In the genomic region with DNA sequence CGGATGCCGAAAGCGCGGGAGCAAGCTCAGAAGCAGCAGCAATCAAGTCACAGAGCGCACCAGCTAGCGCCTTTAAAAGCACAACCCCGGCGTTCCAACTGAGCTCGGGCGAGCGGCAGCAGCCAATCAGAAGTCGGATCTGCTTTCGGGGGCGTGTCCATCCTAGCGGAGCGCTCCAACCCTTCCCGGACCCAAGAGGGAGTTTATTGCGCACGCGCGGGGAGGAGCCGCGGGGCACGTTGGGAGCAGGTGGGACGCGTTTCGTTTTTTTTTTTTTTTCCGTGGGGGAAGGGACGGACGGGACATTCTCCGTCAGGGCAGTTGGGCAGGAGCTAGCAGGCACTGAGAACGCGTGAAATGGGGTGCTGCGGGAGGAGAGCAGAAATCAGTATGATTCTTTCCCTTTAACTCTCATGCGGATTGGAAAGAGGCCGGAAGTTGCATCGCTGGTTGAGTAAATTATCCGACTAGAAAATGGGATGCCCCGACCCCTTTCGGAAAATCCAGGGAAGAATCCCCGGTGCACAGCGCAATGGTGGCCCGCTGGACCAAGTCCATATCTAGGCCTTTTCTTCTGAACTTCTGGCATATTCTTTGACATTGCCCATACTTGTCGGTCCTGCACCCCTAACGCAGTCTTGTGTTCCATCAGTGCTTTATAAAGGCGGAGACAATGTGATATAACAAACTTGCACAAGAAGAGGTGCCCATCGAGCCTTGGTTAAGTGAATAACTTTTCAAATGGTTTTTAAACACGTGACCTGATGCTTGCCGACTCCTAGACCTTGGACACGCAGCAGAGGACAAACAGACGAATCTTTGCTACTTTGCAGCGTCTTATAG, we compare ENCODE assay signal across 8 mouse cellular contexts. TPM values are rescaled to one million over a fixed set of nuclear protein-coding genes. Genes with fewer than 3 reads are reported as not detected.
DNase-seq lines count a peak whose midpoint lies in the region; ATAC-seq and TF ChIP-seq lines count a peak whose summit lies in the region.

Dbi (minus strand) TSS at position 110 of the 843 bp plus-strand sequence.
3110009E18Rik (plus strand) TSS at position 219 of the 843 bp plus-strand sequence.

- no peaks in the 10 kb centered on the region for H3K9me3 ChIP-seq in hindbrain, postnatal 0 days (ENCODE audit: low read length)

- intact Hi-C loops in left cerebral cortex, adult 2 months (cut with DNase I): loop anchor here (2.0 kb wide), 1 partner anchor 16 kb away; no protein-coding TSS in a partner anchor

- H3K9ac ChIP-seq in hindbrain, postnatal 0 days (replicated peaks; ENCODE audit: low read length): peak within 1 kb of the TSS; percentile 80

- H3K4me2 ChIP-seq in hindbrain, postnatal 0 days (ENCODE audit: low read depth, low read length): peak within 1 kb of the TSS; percentile 84

- peak within 1 kb of the TSS; percentile 68 for H3K4me3 ChIP-seq in hindbrain, postnatal 0 days (ENCODE audit: low read length)
- H3K4me3 ChIP-seq in left cerebral cortex, adult 2 months: peak within 1 kb of the TSS; percentile 88

- peaks cover 12% of the 10 kb centered on the region; the same call in 1 of the 2 replicates for H3K4me1 ChIP-seq in hindbrain, postnatal 0 days (ENCODE audit: insufficient read depth, low read length)

- DNase-seq in T-cell, adult 2 months (ENCODE audit: low spot score): peak; percentile 95
- peak; percentile 97 to 98 for DNase-seq in cerebellum, postnatal 36 days
- DNase-seq in gastrocnemius, adult 18-20 months (ENCODE audit: low spot score): peak; percentile 98
- DNase-seq in hindbrain, postnatal 0 days (ENCODE audit: low spot score): peak; percentile 100
- peak; percentile 97 to 98 for DNase-seq in left cerebral cortex, adult 2 months (ENCODE audit: extremely low spot score in 1 of 2, low spot score in 2 of 2)
- peak; percentile 96 to 98 for DNase-seq in right cerebral cortex, adult 2 months (ENCODE audit: low spot score in 2 of 2)
- DNase-seq in urinary bladder, postnatal 14 days (ENCODE audit: low spot score): peak; percentile 99

- WGBS in hindbrain, postnatal 0 days: 1% methylated on average over 52 of the region's 52 CpGs

- peak within 1 kb of the TSS; percentile 90 for H3K27ac ChIP-seq in hindbrain, postnatal 0 days
- peak within 1 kb of the TSS; percentile 93 for H3K27ac ChIP-seq in left cerebral cortex, adult 2 months

- TF ChIP-seq CTCF in hindbrain, postnatal 0 days (IDR thresholded peaks at IDR 0.05; ENCODE audit: low read depth): peak; percentile 50
- no peak; the same call in 1 of the 2 replicates for TF ChIP-seq CTCF in left cerebral cortex, adult 2 months (IDR thresholded peaks at IDR 0.05)

- peak; percentile 94 for ATAC-seq in hindbrain, postnatal 0 days
- ATAC-seq in megakaryocyte, adult 5-6 weeks (ENCODE audit: poor library complexity, severe bottlenecking): peak; percentile 85

- no peaks in the 10 kb centered on the region for H3K36me3 ChIP-seq in hindbrain, postnatal 0 days (ENCODE audit: insufficient read depth, low read length)

- H3K27me3 ChIP-seq in hindbrain, postnatal 0 days (ENCODE audit: insufficient read depth, low read length): no peaks in the 10 kb centered on the region

RNA-seq across cellular contexts. Expression of gene Dbi, which starts in this region (rescaled TPM):
- total RNA-seq in gastrocnemius, adult 18-20 months (2021): 100 to 1,000 TPM; 135 to 165 TPM
- 529 and 602 TPM in 2 replicates for total RNA-seq in hindbrain, postnatal 0 days (2014; rRNA removed)
- polyA plus RNA-seq in hindbrain, postnatal 0 days (2015; fragmentation: Nextera tagmentation; extraction: Ambion mirVana): 2,773 and 3,206 TPM in 2 replicates
- total RNA-seq in left cerebral cortex, adult 2 months (2021): 100 to 1,000 TPM; 202 to 252 TPM
- total RNA-seq in megakaryocyte, adult 5-6 weeks (2015): 379 and 411 TPM in 2 replicates
- total RNA-seq in megakaryocyte, adult 5-6 weeks (2017): 330 and 438 TPM in 2 replicates

RNA-seq across cellular contexts. Expression of gene 3110009E18Rik, which starts in this region (rescaled TPM):
- 1 to 10 TPM; 4.6 to 5.7 TPM for total RNA-seq in gastrocnemius, adult 18-20 months (2021)
- 2.2 and 2.5 TPM in 2 replicates for total RNA-seq in hindbrain, postnatal 0 days (2014; rRNA removed)
- 10.7 and 15.2 TPM in 2 replicates for polyA plus RNA-seq in hindbrain, postnatal 0 days (2015; fragmentation: Nextera tagmentation; extraction: Ambion mirVana)
- total RNA-seq in left cerebral cortex, adult 2 months (2021): 1 to 10 TPM; 6.3 to 6.8 TPM
- 6.0 and 11.7 TPM in 2 replicates for total RNA-seq in megakaryocyte, adult 5-6 weeks (2015)
- total RNA-seq in megakaryocyte, adult 5-6 weeks (2017): 8.3 and 10.8 TPM in 2 replicates

Comparison
In these comparisons a context has a peak if more than half of its experiments do, and no peak if none do; other contexts are left out.
1. Peak in every context shown above with its lines: DNase-seq, ATAC-seq, H3K4me3 ChIP-seq and H3K27ac ChIP-seq.